Mouse (Mus musculus) olfactory bulb, adult 2 months (tissue): ENCODE data around the gene Dync1i1. TPM values are rescaled to one million over a fixed set of nuclear protein-coding genes. Genes with fewer than 3 reads are reported as not detected.
A peak's percentile ranks its signal among the peaks of the same experiment; 100 is the strongest.

Experiments
- H3K27ac ChIP-seq: fragments of 200-500 bp; 2 replicates; pipeline ENCODE4 v1.5.1; 2012; ENCODE audit warnings: low read depth, low read length; ENCODE audit not compliant: insufficient read depth
- H3K4me1 ChIP-seq: fragments of 200-500 bp; 2 replicates; pipeline ENCODE4 v1.6.1; 2012; ENCODE audit warnings: low read length; ENCODE audit not compliant: control insufficient read depth, insufficient read depth
- H3K4me3 ChIP-seq: fragments of 200-500 bp; 2 replicates; pipeline ENCODE4 v1.5.1; 2012; ENCODE audit warnings: mild to moderate bottlenecking, low read depth, low read length, moderate library complexity; ENCODE audit not compliant: insufficient read depth
- CTCF ChIP-seq: fragments of 200-500 bp; IDR thresholded peaks from 2 replicates; pipeline ENCODE4 v1.5.1; 2012; ENCODE audit warnings: low read depth, mild to moderate bottlenecking, low read length, moderate library complexity; ENCODE audit not compliant: insufficient read depth
- POLR2A ChIP-seq: fragments of 200-500 bp; IDR thresholded peaks from 2 replicates; pipeline ENCODE4 v1.6.1; 2012; ENCODE audit warnings: mild to moderate bottlenecking, low read depth, low read length, moderate library complexity; ENCODE audit not compliant: insufficient read depth
- WGBS: fragments of 180-500 bp; shearing (Covaris S2); methylation state at CpG from one replicate; pipeline ENCODE4 v1.1.7; 2018; 5-methylcytosine and 5-hydroxymethylcytosine counted together
- polyA plus RNA-seq: library from polyadenylated mRNA; stranded (reverse); fragments of >200 nt; gene quantifications from 2 replicates; pipeline ENCODE4 v1.2.4, GENCODE M21; 2012; ENCODE audit warnings: low replicate concordance; ENCODE audit not compliant: missing spikeins, insufficient read depth, insufficient read length

The Dync1i1 gene
- polyA plus RNA-seq, 1 experiment: 116 TPM

- Histone ChIP-seq H3K4me3 (no peak overlapping the region), H3K27ac (no peak overlapping the region), H3K4me1 (peaks cover 7% of the 10 kb centered on the region; the same call in 1 of the 2 replicates)
- WGBS: 71% methylated on average over 8 of the region's 8 CpGs
- no peak for TF ChIP-seq POLR2A
- TF ChIP-seq CTCF: no peak
Observed at GRCm38 (mm10) chr6:5859630-5860029, 134.2 kb downstream of the Dync1i1 start.

- Histone ChIP-seq H3K27ac (no peak overlapping the region), H3K4me1 (peaks cover 4% of the 10 kb centered on the region), H3K4me3 (no peak overlapping the region)
- TF ChIP-seq POLR2A (no peak), CTCF (no peak)
- WGBS: 63% methylated on average over 5 of the region's 5 CpGs
Observed at GRCm38 (mm10) chr6:5866091-5866490, 140.7 kb downstream of the Dync1i1 start.

- WGBS: 86% methylated on average over 4 of the region's 4 CpGs
- H3K4me3 ChIP-seq: no peak overlapping the region
Observed at GRCm38 (mm10) chr6:5867221-5867620, 141.8 kb downstream of the Dync1i1 start.

GRCm38 (mm10) chr6:5871060-5871459 lies 145.6 kb downstream of the Dync1i1 start:
- Histone ChIP-seq H3K4me3 (no peak overlapping the region), H3K4me1 (peaks cover 9% of the 10 kb centered on the region), H3K27ac (peak overlapping the region; percentile 27; the same call in 1 of the 2 replicates)
- TF ChIP-seq POLR2A: no peak
- WGBS: 52% methylated on average over 5 of the region's 5 CpGs

More at GRCm38 (mm10) chr6:5867221-5867620, 141.8 kb downstream of the Dync1i1 start:
- no peak for TF ChIP-seq POLR2A
- no peak for TF ChIP-seq CTCF
- peaks cover 9% of the 10 kb centered on the region for H3K4me1 ChIP-seq
- no peak overlapping the region for H3K27ac ChIP-seq

GRCm38 (mm10) chr6:5871581-5872298 lies 146.3 kb downstream of the Dync1i1 start:
- H3K4me3 ChIP-seq: no peak overlapping the region
- H3K27ac ChIP-seq: peak overlapping the region; percentile 27; the same call in 1 of the 2 replicates
- 32% methylated on average over 15 of the region's 15 CpGs for WGBS
- H3K4me1 ChIP-seq: peaks cover 9% of the 10 kb centered on the region
- TF ChIP-seq POLR2A: no peak
- no peak for TF ChIP-seq CTCF

GRCm38 (mm10) chr6:5889341-5889740 lies 163.9 kb downstream of the Dync1i1 start:
- no peak overlapping the region for H3K4me3 ChIP-seq
- H3K27ac ChIP-seq: no peak overlapping the region
- H3K4me1 ChIP-seq: 0 out of 2 replicates have a peak, but pooled peaks cover 2% of the 10 kb centered on the region
- 72% methylated on average over 6 of the region's 6 CpGs for WGBS
- no peak for TF ChIP-seq CTCF
- no peak for TF ChIP-seq POLR2A

GRCm38 (mm10) chr6:5911295-5911694 lies 185.9 kb downstream of the Dync1i1 start:
- TF ChIP-seq POLR2A (no peak), CTCF (no peak)
- no peak overlapping the region for H3K4me3 ChIP-seq

GRCm38 (mm10) chr6:5915028-5915427 lies 189.6 kb downstream of the Dync1i1 start:
- TF ChIP-seq POLR2A: no peak
- TF ChIP-seq CTCF: no peak
- no peak overlapping the region for H3K27ac ChIP-seq
- WGBS: 61% methylated on average over 2 of the region's 2 CpGs
- no peak overlapping the region for H3K4me3 ChIP-seq
- H3K4me1 ChIP-seq: no peaks in the 10 kb centered on the region

More at GRCm38 (mm10) chr6:5911295-5911694, 185.9 kb downstream of the Dync1i1 start:
- 61% methylated on average over 7 of the region's 7 CpGs for WGBS
- Histone ChIP-seq H3K27ac (no peak overlapping the region), H3K4me1 (no peaks in the 10 kb centered on the region)

GRCm38 (mm10) chr6:5920670-5921069 lies 195.2 kb downstream of the Dync1i1 start:
- 50% methylated on average over 4 of the region's 4 CpGs for WGBS
- H3K27ac ChIP-seq: no peak overlapping the region

GRCm38 (mm10) chr6:5922676-5923075 lies 197.2 kb downstream of the Dync1i1 start:
- Histone ChIP-seq H3K4me1 (no peaks in the 10 kb centered on the region), H3K27ac (no peak overlapping the region), H3K4me3 (no peak overlapping the region)
- TF ChIP-seq POLR2A (no peak), CTCF (no peak)
- 77% methylated on average over 1 of the region's 1 CpGs for WGBS

More at GRCm38 (mm10) chr6:5920670-5921069, 195.2 kb downstream of the Dync1i1 start:
- Histone ChIP-seq H3K4me3 (no peak overlapping the region), H3K4me1 (no peaks in the 10 kb centered on the region)
- TF ChIP-seq POLR2A (no peak), CTCF (no peak)
